Comparison of ENCODE assay signal across 19 mouse cellular contexts in the genomic region with DNA sequence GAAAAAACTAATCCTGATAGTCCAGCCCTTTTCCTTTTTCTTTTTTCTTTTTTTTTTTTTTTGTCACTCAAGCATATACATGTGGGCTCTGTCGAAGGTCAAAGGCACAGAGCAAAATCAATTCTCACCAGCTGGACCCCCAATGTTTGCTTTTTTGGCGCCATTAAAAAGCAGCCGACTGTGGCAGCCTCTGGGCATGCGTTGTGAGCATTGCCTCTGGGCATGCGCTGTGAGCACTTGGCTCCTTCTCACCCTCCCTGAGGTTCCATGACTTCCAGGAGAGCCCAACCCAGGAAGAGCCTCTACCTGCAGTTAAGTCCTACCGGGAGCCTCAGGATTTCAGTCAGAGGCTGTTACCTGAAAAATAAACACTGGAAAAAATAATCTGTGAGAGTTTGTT.
A peak's percentile ranks its signal among the peaks of the same experiment; 100 is the strongest.
DNase-seq lines count a peak whose midpoint lies in the region; ATAC-seq and TF ChIP-seq lines count a peak whose summit lies in the region.
"Had no signal": no experiment of that assay in that cellular context is flagged by ENCODE, and none has a peak within 500 bp of the region (broad histone marks: within the 10 kb centered on the region; RNA-seq: fewer than 3 reads in every experiment).

No protein-coding gene starts in this region.

- intact Hi-C loops in heart, postnatal 25 days (cut with DNase I): no loop called here

- DNase-seq in adrenal gland, postnatal 10 days: peak; percentile 52
- no peak for DNase-seq in adrenal gland, adult (ENCODE audit: inconsistent age in 2 of 2, low spot score in 1 of 2)
- DNase-seq in heart, adult 11 months: peak; percentile 14
- no peak for DNase-seq in heart, postnatal 25 days (ENCODE audit: low spot score)
- peak; percentile 30 to 68 for DNase-seq in kidney, postnatal 36 days
- DNase-seq in midbrain, embryonic 11.5 days (ENCODE audit: low spot score, missing footprints): peak; percentile 68
- no peak for DNase-seq in midbrain, postnatal 0 days (ENCODE audit: low spot score)
- DNase-seq: adrenal gland, postnatal 25 days; B cell, adult 2 months; cerebellum, adult 2 months; gastrocnemius, postnatal 14 days; heart, postnatal 36 days had no signal

- H3K9me3 ChIP-seq in kidney, embryonic 15.5 days (replicated peaks): no peaks in the 10 kb centered on the region
- H3K9me3 ChIP-seq in midbrain, embryonic 11.5 days (ENCODE audit: control insufficient read depth, low read length): no peaks in the 10 kb centered on the region
- no peaks in the 10 kb centered on the region for H3K9me3 ChIP-seq in midbrain, postnatal 0 days (ENCODE audit: low read length)
- H3K9me3 ChIP-seq: forebrain, embryonic 15.5 days; hindbrain, embryonic 15.5 days had no signal

- H3K27ac ChIP-seq in kidney, embryonic 15.5 days: no peak overlapping the region
- H3K27ac ChIP-seq in midbrain, embryonic 11.5 days (ENCODE audit: low read depth, low read length): no peak overlapping the region
- H3K27ac ChIP-seq in midbrain, postnatal 0 days (ENCODE audit: low read depth, low read length): no peak overlapping the region
- H3K27ac ChIP-seq: embryonic facial prominence, embryonic 12.5 days; forebrain, embryonic 15.5 days; hindbrain, embryonic 15.5 days had no signal

- H3K4me3 ChIP-seq in kidney, embryonic 15.5 days (replicated peaks): no peak overlapping the region
- H3K4me3 ChIP-seq in midbrain, embryonic 11.5 days (ENCODE audit: low read depth, low read length): no peak overlapping the region
- H3K4me3 ChIP-seq in midbrain, postnatal 0 days (ENCODE audit: low read depth, low read length): no peak overlapping the region
- H3K4me3 ChIP-seq: embryonic facial prominence, embryonic 12.5 days; forebrain, embryonic 15.5 days; heart, embryonic 12.5 days; hindbrain, embryonic 15.5 days had no signal

- no peak overlapping the region for H3K9ac ChIP-seq in kidney, embryonic 15.5 days
- no peak overlapping the region for H3K9ac ChIP-seq in midbrain, embryonic 11.5 days (ENCODE audit: low read length)
- H3K9ac ChIP-seq in midbrain, postnatal 0 days (replicated peaks; ENCODE audit: low read length, poor library complexity, severe bottlenecking): no peak overlapping the region
- H3K9ac ChIP-seq: embryonic facial prominence, embryonic 12.5 days; forebrain, embryonic 15.5 days; heart, embryonic 12.5 days; hindbrain, embryonic 15.5 days had no signal

- TF ChIP-seq CTCF in midbrain, postnatal 0 days (IDR thresholded peaks at IDR 0.05): no peak

- 63% methylated on average over 6 of the region's 6 CpGs for WGBS in kidney, embryonic 15.5 days
- WGBS in midbrain, embryonic 11.5 days: 78% methylated on average over 6 of the region's 6 CpGs
- WGBS in midbrain, postnatal 0 days: 66% methylated on average over 6 of the region's 6 CpGs

- no peaks in the 10 kb centered on the region for H3K27me3 ChIP-seq in kidney, embryonic 15.5 days
- no peaks in the 10 kb centered on the region for H3K27me3 ChIP-seq in midbrain, embryonic 11.5 days (ENCODE audit: control insufficient read depth, insufficient read depth, low read length)
- H3K27me3 ChIP-seq in midbrain, postnatal 0 days (ENCODE audit: insufficient read depth, low read length): no peaks in the 10 kb centered on the region
- H3K27me3 ChIP-seq: embryonic facial prominence, embryonic 12.5 days; forebrain, embryonic 15.5 days; heart, embryonic 12.5 days; hindbrain, embryonic 15.5 days had no signal

- H3K36me3 ChIP-seq in kidney, embryonic 15.5 days: no peaks in the 10 kb centered on the region
- no peaks in the 10 kb centered on the region for H3K36me3 ChIP-seq in midbrain, embryonic 11.5 days (ENCODE audit: control insufficient read depth, insufficient read depth, low read length)
- H3K36me3 ChIP-seq in midbrain, postnatal 0 days (ENCODE audit: insufficient read depth, low read length): no peaks in the 10 kb centered on the region
- H3K36me3 ChIP-seq: embryonic facial prominence, embryonic 12.5 days; forebrain, embryonic 15.5 days; G1E; heart, embryonic 12.5 days; hindbrain, embryonic 15.5 days had no signal

- no peak for ATAC-seq in kidney, embryonic 15.5 days (replicated peaks; ENCODE audit: low FRiP score)
- ATAC-seq in midbrain, embryonic 11.5 days (ENCODE audit: low FRiP score): no peak
- ATAC-seq in midbrain, postnatal 0 days (ENCODE audit: low FRiP score): no peak
- ATAC-seq: CD4-positive, CD25-positive, alpha-beta regulatory T cell, adult 4 months; forebrain, embryonic 15.5 days had no signal

- H3K4me1 ChIP-seq in kidney, embryonic 15.5 days: peaks cover 8% of the 10 kb centered on the region
- H3K4me1 ChIP-seq in midbrain, embryonic 11.5 days (ENCODE audit: control insufficient read depth, insufficient read depth, low read length): peaks cover 6% of the 10 kb centered on the region; the same call in 1 of the 2 replicates
- no peaks in the 10 kb centered on the region for H3K4me1 ChIP-seq in midbrain, postnatal 0 days (ENCODE audit: insufficient read depth, low read length)
- H3K4me1 ChIP-seq: embryonic facial prominence, embryonic 12.5 days; forebrain, embryonic 15.5 days; hindbrain, embryonic 15.5 days had no signal

- H3K4me2 ChIP-seq in kidney, embryonic 15.5 days: no peak overlapping the region
- H3K4me2 ChIP-seq in midbrain, embryonic 11.5 days: no peak overlapping the region
- H3K4me2 ChIP-seq in midbrain, postnatal 0 days (ENCODE audit: low read depth, low read length, poor library complexity, severe bottlenecking): no peak overlapping the region
- H3K4me2 ChIP-seq: embryonic facial prominence, embryonic 12.5 days; forebrain, embryonic 15.5 days; heart, embryonic 12.5 days; hindbrain, embryonic 15.5 days had no signal

Comparison
In these comparisons a context has a peak if more than half of its experiments do, and no peak if none do; other contexts are left out.
1. DNase-seq: peak in adrenal gland, postnatal 10 days (single experiment), heart, adult 11 months (single experiment), kidney, postnatal 36 days (2 of 2) and midbrain, embryonic 11.5 days (single experiment); none in adrenal gland, adult (0 of 2), heart, postnatal 25 days (single experiment) and midbrain, postnatal 0 days (single experiment).